Mouse (Mus musculus) MEL (cell line): ENCODE data around the gene Pop5.

Source experiments
- CHD1 ChIP-seq: IDR thresholded peaks from 2 replicates; pipeline ENCODE4 v1.6.1; 2012; ENCODE audit warnings: low read depth, mild to moderate bottlenecking, inconsistent platforms, low read length, improper control_type of control experiment
- CHD2 ChIP-seq: IDR thresholded peaks from 2 replicates; pipeline ENCODE4 v1.6.1; 2011; ENCODE audit warnings: low read length, improper control_type of control experiment
- CTCF ChIP-seq, 3 experiments: IDR thresholded peaks in 2 of 3; conservative IDR thresholded peaks in 1 of 3; 2 replicates each; pipeline ENCODE4 v1.5.1; 2011 to 2012; ENCODE audit warnings: low read length in 3 of 3, low read depth in 2 of 3, mild to moderate bottlenecking in 2 of 3, improper control_type of control experiment in 1 of 3, inconsistent platforms in 1 of 3, mixed read lengths in 1 of 3, moderate library complexity in 1 of 3; ENCODE audit not compliant: control insufficient read depth in 1 of 3, insufficient read depth in 1 of 3, poor library complexity in 1 of 3, severe bottlenecking in 1 of 3
- E2F4 ChIP-seq: IDR thresholded peaks from 2 replicates; pipeline ENCODE4 v1.6.1; 2011; ENCODE audit warnings: low read depth, low read length, improper control_type of control experiment, borderline replicate concordance
- EP300 ChIP-seq, 2 experiments: IDR thresholded peaks; 2 replicates each; pipeline ENCODE4 v1.6.1; 2011; ENCODE audit warnings: improper control_type of control experiment in 2 of 2, low read length in 2 of 2, low read depth in 1 of 2, mild to moderate bottlenecking in 1 of 2
- GATA1 ChIP-seq: IDR thresholded peaks from 2 replicates; pipeline ENCODE4 v1.6.1; 2011; ENCODE audit warnings: low read depth, low read length, improper control_type of control experiment
- KAT2A ChIP-seq: conservative IDR thresholded peaks from 2 replicates; pipeline ENCODE4 v1.6.1; 2012; ENCODE audit warnings: low read depth, low read length, improper control_type of control experiment, inconsistent platforms
- MAFK ChIP-seq: IDR thresholded peaks from 2 replicates; pipeline ENCODE4 v1.6.1; 2011; ENCODE audit warnings: low read depth, mild to moderate bottlenecking, low read length, improper control_type of control experiment, borderline replicate concordance
- MAZ ChIP-seq: IDR thresholded peaks from 2 replicates; pipeline ENCODE4 v1.6.1; 2012; ENCODE audit warnings: low read depth, mild to moderate bottlenecking, inconsistent platforms, low read length, improper control_type of control experiment
- POLR2A ChIP-seq, 2 experiments: IDR thresholded peaks; 2 replicates each; pipeline ENCODE4 v1.6.1; 2011 to 2012; ENCODE audit warnings: low read length in 2 of 2, mild to moderate bottlenecking in 2 of 2, control low read depth in 1 of 2, improper control_type of control experiment in 1 of 2, low read depth in 1 of 2, moderate library complexity in 1 of 2; ENCODE audit not compliant: control insufficient read depth in 1 of 2, insufficient read depth in 1 of 2, poor library complexity in 1 of 2
- POLR2AphosphoS2 ChIP-seq: IDR thresholded peaks from 2 replicates; pipeline ENCODE4 v1.6.1; 2011; ENCODE audit warnings: low read length, improper control_type of control experiment
- TBP ChIP-seq: IDR thresholded peaks from 2 replicates; pipeline ENCODE4 v1.8.0; 2011; ENCODE audit warnings: low read depth, low read length, improper control_type of control experiment
- ZC3H11A ChIP-seq: IDR thresholded peaks from 2 replicates; pipeline ENCODE4 v1.6.1; 2012; ENCODE audit warnings: low read depth, mild to moderate bottlenecking, inconsistent platforms, low read length, improper control_type of control experiment

DNA sequence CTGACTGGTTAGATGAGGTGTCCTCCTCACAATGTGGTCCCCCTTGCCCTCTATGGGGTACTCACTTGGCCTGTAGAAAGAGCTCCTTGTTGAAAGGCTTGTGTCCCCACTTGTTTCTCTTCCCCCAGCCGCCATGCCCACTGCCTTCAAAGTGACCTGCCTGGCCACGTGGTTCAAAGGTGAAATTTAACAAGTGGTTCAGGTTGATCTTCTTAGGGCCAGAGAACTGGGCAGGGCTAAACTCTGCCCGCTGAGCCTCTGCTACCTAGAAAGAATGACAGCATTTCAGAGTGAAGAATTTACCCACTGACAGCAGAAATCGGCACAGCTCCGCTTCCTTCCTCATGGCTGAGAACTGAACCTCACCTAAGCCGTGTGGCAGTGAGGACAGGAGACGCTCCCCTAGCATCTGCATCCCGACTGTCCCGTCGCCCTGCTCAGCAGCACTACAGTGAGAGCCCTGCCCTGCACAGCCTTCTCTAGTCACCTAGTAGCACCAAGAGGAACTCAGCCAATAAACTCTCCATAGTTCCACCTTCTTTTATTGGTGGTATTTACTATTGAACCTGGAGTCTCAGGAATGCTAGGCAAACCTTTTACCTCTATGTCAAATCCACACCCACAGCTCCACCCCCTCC lies 21.4 kb downstream of the Pop5 start:
- TF ChIP-seq KAT2A (no peak), POLR2AphosphoS2 (no peak), CHD2 (no peak), MAZ (no peak), POLR2A (IDR thresholded peaks at IDR 0.05; ENCODE audit: control insufficient read depth in 1 of 2, insufficient read depth in 1 of 2, low read depth in 1 of 2, low read length in 2 of 2, poor library complexity in 1 of 2) (no peak), CTCF (IDR thresholded peaks at IDR 0.05 in 2 of 3, conservative IDR thresholded peaks at IDR 0.05 in 1 of 3; ENCODE audit: control insufficient read depth in 1 of 3, insufficient read depth in 1 of 3, low read depth in 2 of 3, low read length in 3 of 3, poor library complexity in 1 of 3, severe bottlenecking in 1 of 3) (no peak), CHD1 (no peak), EP300 (IDR thresholded peaks at IDR 0.05; ENCODE audit: low read depth in 1 of 2, low read length in 2 of 2) (no peak), ZC3H11A (no peak), GATA1 (no peak), TBP (no peak), E2F4 (no peak), MAFK (no peak)
